22 mouse cellular contexts compared by ENCODE assay signal in the genomic region with DNA sequence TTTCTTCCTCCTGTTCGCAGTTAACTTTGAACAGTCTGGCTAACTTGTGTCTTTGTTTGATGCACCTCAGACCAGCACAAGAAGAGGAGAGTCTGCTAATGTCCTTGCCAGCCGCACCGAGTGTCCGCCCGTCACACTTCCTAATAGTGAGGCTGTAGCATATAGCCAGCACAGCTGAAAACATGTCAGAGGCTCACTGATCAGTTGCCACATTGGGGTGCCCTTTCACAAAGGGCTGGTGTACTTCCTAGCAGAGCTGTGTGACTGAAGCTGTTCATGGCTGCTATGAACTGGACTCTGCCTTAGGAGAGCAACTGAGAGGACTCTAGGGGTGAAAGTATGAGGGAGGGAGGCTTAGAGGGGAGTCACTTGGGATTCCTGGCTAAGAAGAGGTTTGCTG.
"Had no signal": no experiment of that assay in that cellular context is flagged by ENCODE, and none has a peak within 500 bp of the region (broad histone marks: within the 10 kb centered on the region; RNA-seq: fewer than 3 reads in every experiment).

No protein-coding gene starts in this region.

- ATAC-seq: hindbrain, postnatal 0 days; intestine, embryonic 16.5 days had no signal

- H3K4me1 ChIP-seq: heart, embryonic 13.5 days; heart, embryonic 15.5 days; hindbrain, embryonic 13.5 days; hindbrain, embryonic 15.5 days; kidney, embryonic 15.5 days; limb, embryonic 13.5 days had no signal

- H3K9ac ChIP-seq: heart, embryonic 13.5 days; heart, embryonic 15.5 days; hindbrain, embryonic 13.5 days; hindbrain, embryonic 15.5 days; kidney, embryonic 15.5 days; limb, embryonic 13.5 days had no signal

- H3K9me3 ChIP-seq: heart, embryonic 13.5 days; heart, embryonic 15.5 days; hindbrain, embryonic 13.5 days; hindbrain, embryonic 15.5 days; kidney, embryonic 15.5 days; limb, embryonic 13.5 days had no signal

- DNase-seq: gastrocnemius, postnatal 14 days; gastrocnemius, postnatal 36 days; heart, adult 11 months; heart, adult 2 months; heart, postnatal 14 days; heart, postnatal 36 days; kidney, adult 11 months; kidney, postnatal 14 days; kidney, postnatal 36 days; layer of hippocampus, adult 9-11 months; layer of hippocampus, postnatal 36 days; left cerebral cortex, postnatal 4 days had no signal

- H3K4me3 ChIP-seq: heart, adult 2 months; heart, embryonic 13.5 days; heart, embryonic 15.5 days; hindbrain, embryonic 13.5 days; hindbrain, embryonic 15.5 days; kidney, embryonic 15.5 days; limb, embryonic 13.5 days had no signal

- H3K4me2 ChIP-seq: heart, embryonic 11.5 days; heart, embryonic 13.5 days; heart, embryonic 15.5 days; hindbrain, embryonic 13.5 days; hindbrain, embryonic 15.5 days; kidney, embryonic 15.5 days; limb, embryonic 13.5 days had no signal

- H3K27me3 ChIP-seq: heart, embryonic 13.5 days; heart, embryonic 15.5 days; hindbrain, embryonic 13.5 days; hindbrain, embryonic 15.5 days; kidney, embryonic 15.5 days; limb, embryonic 13.5 days had no signal

- H3K27ac ChIP-seq: heart, adult 2 months; heart, embryonic 13.5 days; heart, embryonic 15.5 days; hindbrain, embryonic 13.5 days; hindbrain, embryonic 15.5 days; hindbrain, postnatal 0 days; kidney, embryonic 15.5 days; kidney, postnatal 0 days; limb, embryonic 13.5 days had no signal

- H3K36me3 ChIP-seq: heart, embryonic 13.5 days; heart, embryonic 15.5 days; hindbrain, embryonic 13.5 days; hindbrain, embryonic 15.5 days; kidney, embryonic 15.5 days; limb, embryonic 13.5 days had no signal
